Mouse (Mus musculus) CD4-positive, CD25-positive, alpha-beta regulatory T cell, adult 9 weeks (primary cell): ENCODE data around the gene Bend5. TPM values are rescaled to one million over a fixed set of nuclear protein-coding genes. Genes with fewer than 3 reads are reported as not detected.

Source experiments
- polyA plus RNA-seq: library from polyadenylated mRNA; unstranded; fragments of 100-300 nt; shearing (Covaris generic); gene quantifications from one replicate; pipeline ENCODE4 v1.2.1, GENCODE M21; 2017

Bend5 gene
- polyA plus RNA-seq, result 2.3 TPM

GRCm38 (mm10) chr4:111414818-111415488 lies at the start of gene Bend5:
Gene Bend5 (plus strand): TSS chr4:111415006.

